Mouse (Mus musculus) 3134 (cell line): ENCODE measurements around the gene Gm10300.

ENCODE experiments used
- DNase-seq: peaks from one replicate; pipeline ENCODE4 v3.0.0-alpha.2; 2011; ENCODE audit warnings: low spot score; ENCODE audit not compliant: insufficient read length; ENCODE audit errors: extremely low read depth

The Gm10300 gene

GRCm38 (mm10) chr4:132074077-132074932 lies at the start of gene Gm10300:
Gene Gm10300, plus strand, starts transcription at chr4:132074697.
- peak; percentile 78 for DNase-seq

GRCm38 (mm10) chr4:132025264-132025663 lies 49.2 kb upstream of the Gm10300 start:
- DNase-seq: no peak

DNA sequence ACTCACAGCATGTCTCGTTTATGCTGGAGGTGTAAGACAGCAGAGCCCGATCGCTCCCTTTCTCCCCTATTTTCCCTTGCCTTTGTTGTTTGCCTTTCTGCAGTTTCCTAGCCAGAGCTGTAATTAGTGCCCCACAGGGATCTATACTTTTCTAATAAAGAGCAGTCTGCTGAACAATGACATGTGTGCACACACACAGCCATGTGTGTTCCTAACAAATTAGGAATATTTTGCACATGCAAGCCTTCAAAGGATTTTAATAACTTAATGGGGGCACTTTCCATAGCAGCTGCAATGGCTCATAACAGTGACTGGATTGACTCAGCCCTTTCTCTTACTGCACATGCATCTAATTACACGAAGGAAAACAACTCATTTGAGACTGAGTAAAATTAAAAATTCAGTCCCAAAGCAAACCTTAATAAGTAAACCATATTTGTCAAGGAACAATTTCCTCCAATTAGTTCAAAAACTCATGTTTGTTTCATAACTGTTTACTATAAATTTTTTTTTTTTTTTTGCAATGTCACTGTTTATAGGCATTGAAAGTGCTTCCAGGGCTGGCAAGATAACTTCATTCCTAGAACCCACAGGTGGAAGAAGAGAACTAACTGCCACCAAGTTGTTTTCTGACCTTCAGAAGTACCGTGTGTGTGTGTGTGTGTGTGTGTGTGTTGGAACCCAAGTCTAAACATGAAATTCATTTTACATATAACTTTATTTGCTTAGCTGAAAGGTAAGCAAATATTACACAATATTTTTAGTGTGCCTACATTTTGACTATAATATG lies 48.6 kb upstream of the Gm10300 start:
- no peak for DNase-seq

DNA sequence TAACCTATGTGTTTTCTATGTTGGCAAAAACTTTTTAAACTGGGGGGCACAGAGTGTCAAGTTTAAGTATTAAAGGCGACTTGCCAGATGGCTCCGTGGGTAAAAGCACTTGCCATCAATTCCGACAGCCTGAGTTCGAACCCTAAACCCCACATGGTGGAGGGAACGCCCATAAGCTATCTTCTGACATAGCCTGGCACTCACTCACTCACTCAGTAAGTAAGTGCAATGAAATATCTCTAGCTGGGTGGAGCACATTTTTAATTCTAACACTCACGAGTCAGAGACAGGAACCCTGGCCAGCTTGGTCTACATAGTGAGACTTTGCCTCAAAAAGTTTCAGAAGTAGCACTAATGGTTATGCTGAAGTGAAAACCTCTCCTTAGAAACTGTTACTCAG lies 47.3 kb upstream of the Gm10300 start:
- no peak for DNase-seq

DNA sequence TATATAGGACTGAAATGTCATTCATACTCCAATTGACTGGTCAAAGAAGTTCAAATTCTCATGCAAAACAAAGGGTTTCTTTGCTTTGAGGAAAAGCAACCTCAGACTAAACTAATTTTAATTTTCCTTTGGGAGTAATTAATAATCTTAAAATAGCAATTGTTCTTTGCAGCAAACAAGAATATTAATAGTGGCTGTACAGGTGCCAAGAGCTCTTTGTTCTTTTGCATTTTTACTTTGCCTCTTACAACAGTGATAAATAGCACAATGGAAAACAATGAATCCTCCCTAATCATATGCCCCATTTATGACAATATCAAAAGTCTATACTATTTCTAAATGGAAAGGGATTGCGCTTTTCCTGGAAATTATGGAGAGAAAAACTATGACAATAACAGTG lies 46.7 kb upstream of the Gm10300 start:
- no peak for DNase-seq

DNA sequence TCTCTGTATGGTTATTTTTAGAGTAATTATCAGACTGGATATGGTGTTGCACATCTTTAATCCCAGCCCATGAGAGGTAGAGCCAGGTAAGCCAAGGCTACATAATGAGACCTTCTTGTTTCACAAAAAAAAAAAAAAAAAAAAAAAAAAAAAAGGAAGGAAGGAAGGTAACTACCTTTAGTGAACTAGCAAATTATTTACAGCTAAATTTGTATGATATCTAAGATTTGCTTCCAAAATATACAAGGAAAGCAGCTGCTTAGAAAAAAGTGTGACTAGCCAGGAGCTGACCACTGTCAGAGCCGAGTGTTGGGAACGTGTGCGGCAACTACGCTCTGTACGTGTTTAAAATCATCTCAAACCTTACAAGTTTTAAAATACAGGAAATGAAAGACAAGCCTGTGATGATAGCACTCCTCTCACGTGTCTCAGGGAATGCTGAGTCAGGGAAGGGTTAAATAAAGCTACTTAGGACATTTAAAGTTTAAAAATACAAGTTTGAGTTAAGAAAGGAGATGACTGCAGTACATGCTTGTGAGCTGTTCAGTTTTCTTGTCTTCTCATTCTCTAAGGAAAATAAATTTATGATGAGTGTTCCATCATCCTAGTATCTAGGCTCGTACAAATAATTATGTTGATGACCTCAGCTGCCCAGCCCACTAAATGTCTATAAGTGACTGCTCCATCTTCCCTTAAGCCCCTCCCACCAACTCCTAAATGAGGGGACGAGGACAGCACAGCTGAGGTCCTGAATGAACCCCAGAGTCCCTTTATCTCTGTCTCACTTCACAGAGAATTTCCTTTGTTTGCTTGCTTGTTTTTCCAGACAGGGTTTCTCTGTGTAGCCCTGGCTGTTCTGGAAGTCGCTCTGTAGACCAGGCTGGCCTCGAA lies 44.4 kb upstream of the Gm10300 start:
- no peak for DNase-seq

DNA sequence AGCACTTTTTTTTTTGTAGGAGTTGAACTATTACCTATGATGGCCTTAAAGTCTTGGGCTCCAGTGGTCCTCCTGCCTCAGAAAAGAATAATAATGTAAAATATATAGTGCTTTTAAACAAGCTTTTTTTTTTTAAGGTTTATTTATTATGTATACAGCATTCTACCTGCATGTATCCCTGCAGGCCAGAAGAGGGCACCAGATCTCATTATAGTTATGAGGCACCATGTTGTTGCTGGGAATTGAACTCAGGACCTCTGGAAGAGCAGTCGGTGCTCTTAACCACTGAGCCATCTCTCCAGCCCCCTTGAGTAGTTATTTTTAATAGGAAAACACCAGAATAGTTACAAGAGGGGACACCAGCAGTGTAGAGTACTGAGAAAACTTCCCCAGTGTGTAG lies 41.3 kb upstream of the Gm10300 start:
- DNase-seq: no peak

GRCm38 (mm10) chr4:132034242-132034641 lies 40.3 kb upstream of the Gm10300 start:
- DNase-seq: no peak

DNA sequence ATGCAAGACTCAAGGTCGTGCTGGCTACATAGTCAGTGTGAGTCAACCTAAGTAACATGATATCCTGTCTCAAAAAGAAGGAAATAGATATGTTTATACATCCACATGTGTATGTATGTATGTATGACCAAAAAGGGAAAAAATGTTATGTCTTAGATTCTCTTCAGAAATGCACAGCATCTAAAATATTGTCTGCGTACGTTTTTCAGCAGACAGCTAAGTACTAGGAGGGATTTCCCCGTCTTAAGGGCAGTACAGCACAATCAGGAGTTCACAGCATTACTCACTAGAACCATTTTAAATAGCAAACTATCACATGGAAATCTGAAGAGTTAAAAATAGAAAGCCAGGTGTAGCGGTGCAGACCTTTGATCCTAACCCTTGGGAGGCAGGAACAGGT lies 37.4 kb upstream of the Gm10300 start:
- no peak for DNase-seq

DNA sequence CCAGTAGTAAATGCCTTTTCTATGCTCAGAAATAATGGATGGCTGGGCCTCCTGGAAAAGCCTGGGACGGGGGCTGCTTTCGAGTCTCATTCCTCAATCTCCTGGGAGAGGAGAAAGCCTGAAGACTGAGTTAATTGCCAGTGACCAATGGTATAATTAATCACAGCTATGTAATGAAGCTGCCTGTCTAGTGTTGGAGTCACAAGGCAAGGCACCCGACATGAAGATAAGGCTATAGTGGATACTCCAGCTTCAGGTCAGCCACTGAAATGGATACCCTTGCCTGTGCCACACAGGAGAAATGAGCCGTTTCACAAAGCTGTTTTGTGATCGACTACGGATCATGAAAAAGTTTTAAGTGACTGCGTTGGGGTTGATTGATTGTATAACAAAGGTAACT lies 36.5 kb upstream of the Gm10300 start:
- DNase-seq: no peak

GRCm38 (mm10) chr4:132038809-132039208 lies 35.7 kb upstream of the Gm10300 start:
- DNase-seq: no peak

- DNase-seq: no peak
Observed at GRCm38 (mm10) chr4:132039521-132039920, 35.0 kb upstream of the Gm10300 start.

- DNase-seq: no peak
Observed at GRCm38 (mm10) chr4:132039975-132040645, 34.4 kb upstream of the Gm10300 start.

DNA sequence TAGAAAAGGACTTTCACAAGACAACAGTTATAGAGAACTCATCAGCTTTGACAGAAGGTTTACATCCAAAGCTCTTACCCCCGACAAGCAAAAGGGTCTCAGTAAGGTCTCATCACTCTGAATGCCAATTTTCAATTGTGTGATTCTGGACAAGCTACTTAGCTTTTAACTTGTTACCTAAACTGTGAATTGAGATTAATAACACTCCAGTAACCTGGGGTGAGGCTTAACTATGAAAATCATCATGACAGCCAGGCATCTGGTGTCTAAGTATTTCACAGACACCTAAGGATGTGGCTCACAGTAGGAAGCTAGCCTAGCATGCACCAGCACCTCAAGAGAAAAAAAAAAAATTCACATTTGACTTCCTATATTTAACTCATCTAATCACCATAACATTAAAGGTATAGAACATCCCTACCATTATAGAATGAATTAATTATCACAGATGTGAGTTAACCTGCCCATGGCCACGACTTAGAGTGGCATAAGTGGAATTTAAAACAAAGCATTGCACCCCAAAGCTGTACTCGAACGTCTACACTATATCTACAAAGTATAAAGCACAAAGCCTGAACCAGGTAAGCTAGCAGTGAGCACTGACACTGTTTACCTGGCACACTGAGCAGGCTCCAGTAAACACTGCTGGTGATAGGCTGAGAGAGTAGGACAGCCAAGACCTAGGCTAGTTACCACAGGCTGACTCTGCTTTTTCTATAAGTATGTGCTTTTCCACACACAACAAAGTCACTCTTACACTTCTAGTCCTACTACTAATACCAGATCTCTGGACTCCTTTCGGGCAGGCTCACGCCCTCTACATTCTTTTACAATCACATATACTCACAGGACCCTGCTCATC lies 32.8 kb upstream of the Gm10300 start:
- no peak for DNase-seq

DNA sequence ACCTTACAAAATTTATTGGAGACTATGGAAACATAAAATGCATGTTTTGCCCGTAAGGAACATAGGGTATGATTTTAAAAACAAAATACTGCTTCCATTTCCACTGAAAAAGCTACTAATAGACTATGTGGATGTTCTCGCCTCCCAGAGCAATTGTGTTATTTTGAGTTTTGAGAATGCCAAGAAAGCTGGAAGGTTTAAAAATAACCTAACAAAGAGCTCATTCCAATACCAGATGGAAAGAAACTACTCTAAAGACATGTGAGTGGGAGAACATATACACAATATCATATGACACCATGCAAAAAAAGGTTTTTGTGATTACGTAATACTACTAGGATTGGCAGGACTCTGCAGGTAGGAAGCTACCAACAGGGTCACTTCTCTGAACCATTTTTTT lies 30.8 kb upstream of the Gm10300 start:
- no peak for DNase-seq

GRCm38 (mm10) chr4:132048011-132048991 lies 26.2 kb upstream of the Gm10300 start:
- peak; percentile 20 for DNase-seq

DNA sequence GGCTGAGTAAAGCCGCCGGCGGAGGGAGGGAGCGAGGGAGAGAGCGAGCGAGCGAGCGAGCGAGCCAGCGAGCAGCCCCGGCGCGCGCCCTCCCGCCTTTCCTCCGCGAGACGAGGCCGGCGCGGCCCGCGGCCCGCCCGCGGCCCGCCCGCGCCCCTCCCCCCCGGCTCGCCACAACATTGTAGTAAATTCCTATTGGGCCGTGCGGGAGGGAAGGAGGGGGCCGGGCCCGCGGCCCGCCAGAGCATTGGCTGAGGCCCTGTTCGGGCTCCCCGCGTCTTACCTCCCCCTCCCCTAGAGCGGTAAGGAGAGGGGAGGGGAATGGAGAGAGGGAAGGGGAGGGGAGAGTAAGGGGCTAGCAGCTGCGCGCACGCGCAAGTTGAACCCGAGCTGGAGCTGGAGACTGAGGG lies 25.5 kb upstream of the Gm10300 start:
- DNase-seq: peak; percentile 85

DNA sequence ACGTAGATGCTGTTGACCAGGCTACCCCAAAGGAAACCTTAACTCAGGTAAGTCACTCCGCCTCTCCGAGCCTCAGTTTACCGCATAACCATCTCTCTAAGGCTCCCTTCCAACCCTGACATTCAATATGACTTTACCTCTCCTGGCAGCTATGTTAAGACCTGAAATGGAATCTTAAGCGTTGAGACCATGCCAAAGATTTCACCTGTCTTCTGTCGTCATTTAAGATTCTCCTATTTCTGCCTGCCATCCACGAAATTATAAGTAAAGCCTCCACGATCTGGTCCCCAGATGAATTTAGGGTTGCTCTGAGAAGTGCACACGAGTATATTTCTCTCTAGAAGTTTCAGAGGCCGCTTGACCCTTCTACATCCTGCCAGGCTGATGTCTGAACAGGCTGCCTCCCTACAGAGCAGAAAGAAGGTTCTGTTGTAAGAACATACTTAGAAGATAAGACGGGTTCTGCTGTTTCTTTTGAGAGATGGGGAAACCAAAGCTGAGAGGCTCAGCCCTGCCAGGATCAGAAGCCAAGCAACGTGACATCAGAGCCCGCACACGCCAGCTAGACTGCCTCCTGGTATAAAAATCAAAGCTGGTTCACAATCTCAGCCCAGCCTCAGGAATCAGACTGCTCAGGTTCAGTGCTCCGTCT lies 24.8 kb upstream of the Gm10300 start:
- DNase-seq: no peak
